Mouse (Mus musculus): Measurements from ENCODE around the gene Ptrh2.

Gene Ptrh2

GRCm38 (mm10) chr11:86668169-86668568 is 15.6 kb upstream of the Ptrh2 start:
- in situ Hi-C loops (cut with MboI, MseI), result no loop called here

- in situ Hi-C loops (cut with MboI, MseI), result no loop called here
These were observed 12.6 kb upstream of the Ptrh2 start for GRCm38 (mm10) chr11:86671041-86671675.

- in situ Hi-C loops (cut with MboI, MseI), result no loop called here
These were observed 11.0 kb upstream of the Ptrh2 start for GRCm38 (mm10) chr11:86672772-86673171.

GRCm38 (mm10) chr11:86675520-86675919 is 8.3 kb upstream of the Ptrh2 start:
- in situ Hi-C loops (cut with MboI, MseI), result loop anchor here (5.0 kb wide), 1 partner anchor 48 kb away; no protein-coding TSS in a partner anchor

GRCm38 (mm10) chr11:86678957-86679356 is 4.8 kb upstream of the Ptrh2 start:
- in situ Hi-C loops (cut with MboI, MseI), result loop anchor here (5.0 kb wide), 1 partner anchor 52 kb away; no protein-coding TSS in a partner anchor

- in situ Hi-C loops (cut with MboI, MseI), result no loop called here
These were observed 3.1 kb upstream of the Ptrh2 start for GRCm38 (mm10) chr11:86680729-86681128.

- in situ Hi-C loops (cut with MboI, MseI), result no loop called here
These were observed 2.4 kb upstream of the Ptrh2 start for GRCm38 (mm10) chr11:86681423-86681822.

- in situ Hi-C loops (cut with MboI, MseI), result no loop called here
These were observed 924 bp upstream of the Ptrh2 start for GRCm38 (mm10) chr11:86682861-86683260.

GRCm38 (mm10) chr11:86684126-86685012 is 584 bp downstream of the Ptrh2 start:
- in situ Hi-C loops (cut with MboI, MseI), result no loop called here

GRCm38 (mm10) chr11:86685366-86685765 is 1.6 kb downstream of the Ptrh2 start:
- in situ Hi-C loops (cut with MboI, MseI), result no loop called here

- in situ Hi-C loops (cut with MboI, MseI), result no loop called here
These were observed 6.6 kb downstream of the Ptrh2 start for GRCm38 (mm10) chr11:86690383-86690782.

- in situ Hi-C loops (cut with MboI, MseI), result no loop called here
These were observed 7.7 kb downstream of the Ptrh2 start for GRCm38 (mm10) chr11:86691482-86691881.

- in situ Hi-C loops (cut with MboI, MseI), result no loop called here
These were observed 8.2 kb downstream of the Ptrh2 start for GRCm38 (mm10) chr11:86691956-86692355.

GRCm38 (mm10) chr11:86692546-86692945 is 8.8 kb downstream of the Ptrh2 start:
- in situ Hi-C loops (cut with MboI, MseI), result no loop called here

- in situ Hi-C loops (cut with MboI, MseI), result no loop called here
These were observed 11.7 kb downstream of the Ptrh2 start for GRCm38 (mm10) chr11:86695461-86695860.

GRCm38 (mm10) chr11:86701151-86701550 is 17.4 kb downstream of the Ptrh2 start:
- in situ Hi-C loops (cut with MboI, MseI), result no loop called here

GRCm38 (mm10) chr11:86714606-86715005 is 30.8 kb downstream of the Ptrh2 start:
- in situ Hi-C loops (cut with MboI, MseI), result loop anchor here (10.0 kb wide), 1 partner anchor 420 kb away; no protein-coding TSS in a partner anchor

GRCm38 (mm10) chr11:86717306-86718065 is 33.7 kb downstream of the Ptrh2 start:
- in situ Hi-C loops (cut with MboI, MseI), result loop anchor here (10.0 kb wide), 1 partner anchor 423 kb away; no protein-coding TSS in a partner anchor

- in situ Hi-C loops (cut with MboI, MseI), result loop anchor here (10.0 kb wide), 1 partner anchor 424 kb away; no protein-coding TSS in a partner anchor
These were observed 34.6 kb downstream of the Ptrh2 start for GRCm38 (mm10) chr11:86718369-86718768.

- in situ Hi-C loops (cut with MboI, MseI), result loop anchor here (10.0 kb wide), 1 partner anchor 425 kb away; no protein-coding TSS in a partner anchor
These were observed 35.6 kb downstream of the Ptrh2 start for GRCm38 (mm10) chr11:86719390-86719789.

- in situ Hi-C loops (cut with MboI, MseI), result no loop called here
These were observed 40.2 kb downstream of the Ptrh2 start for GRCm38 (mm10) chr11:86724004-86724403.

- in situ Hi-C loops (cut with MboI, MseI), result no loop called here
These were observed 41.2 kb downstream of the Ptrh2 start for GRCm38 (mm10) chr11:86724982-86725381.
